Comparison of ENCODE assay signal across 8 mouse cellular contexts in genomic region chr16:25376720-25377373, GRCm38 (mm10).
DNase-seq lines count a peak whose midpoint lies in the region; ATAC-seq and TF ChIP-seq lines count a peak whose summit lies in the region.

No protein-coding gene starts in this region.

- H3K27me3 ChIP-seq in E14TG2a.4 (ENCODE audit: insufficient read depth, low read length), result no peaks in the 10 kb centered on the region
- H3K27me3 ChIP-seq in forebrain, embryonic 14.5 days (replicated peaks; ENCODE audit: control insufficient read depth, insufficient read depth, low read length), result no peaks in the 10 kb centered on the region

- no peaks in the 10 kb centered on the region for H3K36me3 ChIP-seq in E14TG2a.4 (ENCODE audit: insufficient read depth, low read length)
- H3K36me3 ChIP-seq in forebrain, embryonic 14.5 days (ENCODE audit: control insufficient read depth, insufficient read depth, low read length), result no peaks in the 10 kb centered on the region

- WGBS in forebrain, embryonic 14.5 days, result 37% methylated on average over 14 of the region's 14 CpGs

- peaks cover 8% of the 10 kb centered on the region for H3K4me1 ChIP-seq in E14TG2a.4 (replicated peaks; ENCODE audit: low read depth, low read length)
- H3K4me1 ChIP-seq in forebrain, embryonic 14.5 days (ENCODE audit: control insufficient read depth, insufficient read depth, low read length), result no peaks in the 10 kb centered on the region

- no peak for TF ChIP-seq POLR2A in brain, embryonic 14.5 days (IDR thresholded peaks at IDR 0.05; ENCODE audit: borderline replicate concordance, extremely low read depth, insufficient read depth, insufficient read length, poor library complexity, severe bottlenecking)

- H3K27ac ChIP-seq in forebrain, embryonic 14.5 days (ENCODE audit: low read depth, low read length), result no peak overlapping the region

- H3K4me2 ChIP-seq in forebrain, embryonic 14.5 days (ENCODE audit: low read length), result no peak overlapping the region

- no peaks in the 10 kb centered on the region for H3K9me3 ChIP-seq in E14TG2a.4 (ENCODE audit: low read length)
- H3K9me3 ChIP-seq in forebrain, embryonic 14.5 days (replicated peaks; ENCODE audit: control insufficient read depth, low read length), result no peaks in the 10 kb centered on the region

- DNase-seq in brain, embryonic 14.5 days (ENCODE audit: low read depth), result peak; percentile 83
- DNase-seq in forebrain, embryonic 14.5 days (ENCODE audit: low spot score), result peak; percentile 84
- DNase-seq in layer of hippocampus, adult 9-10 months (ENCODE audit: low spot score), result peak; percentile 54
- DNase-seq in lung, postnatal 36 days, result peak; percentile 91
- peak; percentile 60 for DNase-seq in right cerebral cortex, adult 18-20 months
- peak; percentile 89 for DNase-seq in urinary bladder, postnatal 14 days (ENCODE audit: low spot score)

- no peak overlapping the region for H3K9ac ChIP-seq in forebrain, embryonic 14.5 days (ENCODE audit: low read length)

- peak; percentile 98 for TF ChIP-seq CTCF in E14TG2a.4 (conservative IDR thresholded peaks at IDR 0.05; ENCODE audit: low read length)
- TF ChIP-seq CTCF in brain, embryonic 14.5 days (IDR thresholded peaks at IDR 0.05; ENCODE audit: borderline replicate concordance, extremely low read depth, insufficient read depth, insufficient read length), result peak; percentile 84

- no peak overlapping the region for H3K4me3 ChIP-seq in E14TG2a.4 (replicated peaks; ENCODE audit: low read length)
- no peak overlapping the region for H3K4me3 ChIP-seq in forebrain, embryonic 14.5 days (ENCODE audit: low read depth, low read length)

- ATAC-seq in forebrain, embryonic 14.5 days, result peak; percentile 72
- ATAC-seq in hematopoietic stem cell, adult 5-6 weeks (replicated peaks in 1 of 2; ENCODE audit: insufficient read depth in 1 of 2, low FRiP score in 2 of 2, low TSS enrichment in 1 of 2, low read depth in 1 of 2, poor library complexity in 2 of 2, severe bottlenecking in 2 of 2), result peak; percentile 89 to 94
